Mouse (Mus musculus) hindbrain, embryonic 15.5 days (tissue): ENCODE results near the gene Sh3d19. TPM values are rescaled to one million over a fixed set of nuclear protein-coding genes. Genes with fewer than 3 reads are reported as not detected.
A peak's percentile ranks its signal among the peaks of the same experiment; 100 is the strongest.
"Not testable (repeated sequence)": the region's sequence is repeated elsewhere in the genome, so short reads cannot be mapped to it uniquely, and the experiment has no call there.

Experiments used
- ATAC-seq: fragments of 200-750 bp; cut with Nextera tagmentation; 2 replicates; pipeline ENCODE4 v1.8.0; 2017; ENCODE audit warnings: low read depth, moderate number of reproducible peaks, moderate TSS enrichment; ENCODE audit not compliant: low FRiP score
- H3K27ac ChIP-seq: fragments of 300-500 bp; sonication (generic); replicated peaks from 2 replicates; pipeline ENCODE4 v1.5.1; 2015; ENCODE audit warnings: mild to moderate bottlenecking, inconsistent platforms
- H3K27me3 ChIP-seq: fragments of 300-500 bp; sonication (generic); 2 replicates; pipeline ENCODE4 v1.6.1; 2015; ENCODE audit warnings: control low read depth, inconsistent platforms
- H3K36me3 ChIP-seq: fragments of 300-500 bp; sonication (generic); 2 replicates; pipeline ENCODE4 v1.6.1; 2015; ENCODE audit warnings: control low read depth, inconsistent platforms
- H3K4me1 ChIP-seq: fragments of 300-500 bp; sonication (generic); replicated peaks from 2 replicates; pipeline ENCODE4 v1.6.1; 2015; ENCODE audit warnings: control low read depth, inconsistent platforms
- H3K4me2 ChIP-seq: fragments of 300-500 bp; sonication (generic); 2 replicates; pipeline ENCODE4 v1.6.1; 2015; ENCODE audit warnings: moderate library complexity, mild to moderate bottlenecking, inconsistent platforms
- H3K4me3 ChIP-seq: fragments of 300-500 bp; sonication (generic); 2 replicates; pipeline ENCODE4 v1.5.1; 2015; ENCODE audit warnings: mild to moderate bottlenecking, inconsistent platforms
- H3K9ac ChIP-seq: fragments of 300-500 bp; sonication (generic); 2 replicates; pipeline ENCODE4 v1.6.1; 2015; ENCODE audit warnings: inconsistent platforms
- H3K9me3 ChIP-seq: fragments of 300-500 bp; sonication (generic); 2 replicates; pipeline ENCODE4 v1.6.1; 2016; ENCODE audit warnings: control low read depth, inconsistent platforms
- WGBS: fragments of 180-500 bp; shearing (Covaris S2); methylation state at CpG from one replicate; pipeline ENCODE4 v1.1.7; 2015; 5-methylcytosine and 5-hydroxymethylcytosine counted together
- polyA plus RNA-seq: library from polyadenylated mRNA; unstranded; fragments of >200 nt; fragmentation: Nextera tagmentation; extraction: Ambion mirVana; gene quantifications from 2 replicates; pipeline ENCODE4 v1.2.1, GENCODE M21; 2015

The Sh3d19 gene
- polyA plus RNA-seq, 1 experiment from 2014 or later: 18.1 TPM

DNA sequence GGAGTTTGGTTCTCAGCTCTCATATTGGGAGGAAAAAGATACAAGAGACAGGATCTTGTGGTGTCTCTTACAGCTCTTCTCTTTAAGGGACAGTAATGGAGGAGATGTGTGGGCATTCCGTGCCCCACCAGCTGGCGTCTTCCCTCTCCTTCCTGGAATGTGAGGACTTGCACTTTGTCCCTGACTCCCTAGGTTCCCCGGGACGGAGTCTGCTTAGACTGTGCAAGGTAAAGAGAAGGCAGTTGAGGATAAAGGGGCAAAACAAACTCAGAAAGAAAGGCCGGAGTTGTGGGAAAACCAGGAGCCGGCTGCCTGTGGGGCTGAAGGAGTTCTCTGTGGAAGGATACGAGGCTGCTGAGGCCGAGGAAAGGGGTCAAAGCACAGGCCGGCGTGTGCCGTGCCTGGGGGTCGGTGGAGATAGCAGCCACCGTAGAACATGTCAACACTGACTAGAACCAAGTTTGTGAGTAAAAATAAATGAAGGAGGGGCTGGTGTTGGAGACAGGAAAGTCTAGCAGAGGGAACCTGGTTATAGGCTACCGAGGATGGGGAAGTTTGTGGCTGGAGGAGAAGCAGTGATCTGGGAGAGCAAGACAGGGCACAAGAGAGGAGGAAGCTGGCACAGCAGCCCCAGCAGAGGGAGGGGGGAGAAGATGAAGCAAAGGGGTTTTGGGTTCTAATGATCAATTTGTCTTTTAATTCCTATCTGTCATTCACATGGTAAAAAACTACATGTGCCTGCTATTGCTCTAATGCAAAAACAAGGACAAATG is 105.8 kb downstream of the Sh3d19 start:
- no peaks in the 10 kb centered on the region for H3K27me3 ChIP-seq
- no peaks in the 10 kb centered on the region for H3K9me3 ChIP-seq
- peaks cover 2% of the 10 kb centered on the region; the same call in 1 of the 2 replicates for H3K4me1 ChIP-seq
- H3K27ac ChIP-seq: no peak overlapping the region
- H3K4me3 ChIP-seq: no peak overlapping the region
- H3K36me3 ChIP-seq: no peaks in the 10 kb centered on the region
- H3K9ac ChIP-seq: no peak overlapping the region
- WGBS: 92% methylated on average over 14 of the region's 14 CpGs
- ATAC-seq: no peak
- H3K4me2 ChIP-seq: no peak overlapping the region

DNA sequence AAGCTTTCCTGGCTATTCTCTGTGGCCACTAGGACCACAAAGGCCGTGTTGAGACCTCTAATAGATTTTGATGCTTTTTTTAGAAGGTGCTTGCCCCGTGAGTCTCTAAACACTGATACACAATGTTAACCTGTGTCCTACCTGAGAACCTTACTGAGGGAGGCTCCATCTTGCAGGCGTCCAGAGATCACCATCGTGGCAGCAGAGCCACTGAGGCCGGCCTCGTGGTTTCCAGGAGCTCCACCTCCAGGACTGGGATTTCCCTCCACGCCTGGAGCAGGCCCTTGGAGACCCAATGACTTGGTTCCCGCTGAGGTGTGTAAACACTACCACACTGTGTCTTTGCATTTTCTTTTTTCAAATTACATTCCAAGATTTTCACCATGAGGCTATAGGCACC is 112.1 kb downstream of the Sh3d19 start:
- H3K4me3 ChIP-seq: no peak overlapping the region
- H3K4me1 ChIP-seq: 0 out of 2 replicates have a peak, but pooled peaks cover 1% of the 10 kb centered on the region
- H3K27ac ChIP-seq: no peak overlapping the region
- no peak overlapping the region for H3K9ac ChIP-seq
- H3K9me3 ChIP-seq: no peaks in the 10 kb centered on the region
- no peaks in the 10 kb centered on the region for H3K36me3 ChIP-seq
- no peak overlapping the region for H3K4me2 ChIP-seq
- no peak for ATAC-seq
- no peaks in the 10 kb centered on the region for H3K27me3 ChIP-seq
- 94% methylated on average over 8 of the region's 8 CpGs for WGBS

DNA sequence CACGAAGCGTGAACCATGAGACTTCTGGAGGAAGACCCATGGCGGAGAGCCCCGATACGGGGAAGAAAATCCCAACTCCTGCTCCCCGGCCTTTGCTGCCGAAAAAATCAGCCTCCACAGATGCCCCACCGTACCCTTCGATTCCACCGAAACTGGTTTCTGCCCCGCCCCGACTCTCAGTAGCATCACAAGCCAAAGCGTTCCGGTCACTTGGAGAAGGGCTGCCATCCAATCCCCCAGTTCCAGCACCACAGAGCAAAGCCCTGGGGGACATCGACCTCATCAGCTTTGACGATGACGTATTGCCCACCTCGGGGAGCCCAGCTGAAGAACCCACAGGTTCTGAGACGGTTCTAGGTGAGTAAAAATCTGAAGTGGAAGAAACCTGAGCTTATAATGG is 114.1 kb downstream of the Sh3d19 start:
- Histone ChIP-seq H3K27me3 (no peaks in the 10 kb centered on the region), H3K4me3 (no peak overlapping the region), H3K4me2 (no peak overlapping the region), H3K9me3 (no peaks in the 10 kb centered on the region), H3K4me1 (0 out of 2 replicates have a peak, but pooled peaks cover 3% of the 10 kb centered on the region), H3K27ac (no peak overlapping the region), H3K36me3 (no peaks in the 10 kb centered on the region), H3K9ac (no peak overlapping the region)
- ATAC-seq: no peak
- whole genome bisulfite sequencing: 92% methylated on average over 19 of the region's 19 CpGs

DNA sequence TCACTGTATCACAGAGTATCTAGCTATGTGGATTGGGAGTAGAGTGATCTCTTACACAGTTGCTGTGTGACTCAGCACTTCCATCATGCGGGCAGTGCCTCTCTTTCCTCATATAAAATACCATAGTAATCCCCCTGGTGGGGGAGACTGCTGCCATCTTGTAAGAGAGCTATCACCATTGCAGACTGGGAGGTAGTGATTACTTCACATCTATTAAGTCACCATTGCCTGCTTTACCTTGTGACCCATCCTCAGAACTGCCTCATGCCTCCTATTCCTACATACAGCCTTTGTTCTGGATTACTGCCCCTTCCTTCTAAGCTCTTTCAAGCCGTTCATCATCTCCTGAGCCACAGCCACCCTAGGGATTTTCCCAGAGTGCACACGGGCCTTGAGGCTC is 117.0 kb downstream of the Sh3d19 start:
- 59% methylated on average over 3 of the region's 3 CpGs for WGBS
- Histone ChIP-seq H3K27me3 (no peaks in the 10 kb centered on the region), H3K9ac (no peak overlapping the region), H3K27ac (no peak overlapping the region), H3K4me2 (no peak overlapping the region), H3K9me3 (no peaks in the 10 kb centered on the region), H3K4me3 (no peak overlapping the region), H3K36me3 (no peaks in the 10 kb centered on the region), H3K4me1 (peaks cover 9% of the 10 kb centered on the region; the same call in 1 of the 2 replicates)
- no peak for ATAC-seq

DNA sequence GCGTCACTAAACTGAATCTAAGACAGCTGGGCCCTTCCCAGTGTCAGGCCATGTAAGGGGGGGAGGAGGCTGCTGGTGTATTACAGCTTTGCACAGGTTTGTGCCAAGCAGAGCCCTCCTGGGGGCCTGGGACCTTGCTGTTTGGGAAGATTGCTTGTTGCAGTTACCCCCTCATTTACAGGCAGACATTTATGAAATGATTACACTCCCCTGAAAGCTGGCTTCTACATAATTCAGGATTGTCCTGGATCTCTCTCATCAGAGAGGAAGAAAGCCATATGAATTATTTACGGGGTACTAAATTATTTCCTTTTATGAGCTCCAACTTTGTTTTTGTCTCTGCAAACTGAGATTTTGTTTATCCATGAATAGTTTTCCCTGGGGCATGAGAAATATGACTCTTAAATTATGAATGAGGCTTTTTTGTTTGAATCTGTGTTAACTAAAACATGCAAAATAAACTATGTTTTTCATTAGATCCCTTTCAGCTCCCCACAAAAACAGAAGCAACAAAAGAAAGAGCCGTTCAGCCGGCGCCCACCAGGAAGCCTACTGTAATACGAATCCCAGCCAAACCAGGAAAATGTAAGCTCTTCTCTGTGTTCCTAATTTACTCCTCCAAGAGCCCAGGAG is 122.4 kb downstream of the Sh3d19 start:
- H3K9ac ChIP-seq: no peak overlapping the region

DNA sequence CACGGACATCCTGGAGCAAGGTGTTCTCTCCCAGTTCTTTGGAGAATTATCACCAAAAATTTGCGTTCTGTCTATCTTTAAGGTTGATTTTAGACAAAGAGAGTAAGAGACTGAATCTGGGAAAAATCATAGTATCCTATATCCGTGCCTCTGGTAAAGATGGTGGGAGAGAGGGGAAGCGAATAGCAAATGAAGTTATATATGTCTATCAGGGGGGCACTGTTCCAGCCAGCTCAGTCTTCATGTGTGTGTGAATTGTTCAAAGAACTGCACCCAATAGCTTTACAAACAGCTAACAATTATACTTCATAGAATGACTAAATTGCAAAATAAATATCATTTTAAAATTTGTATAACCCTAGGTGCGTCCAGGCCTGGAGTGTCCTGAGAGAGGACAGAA is 123.0 kb downstream of the Sh3d19 start:
- Histone ChIP-seq H3K9ac (no peak overlapping the region), H3K9me3 (no peaks in the 10 kb centered on the region), H3K27me3 (no peaks in the 10 kb centered on the region), H3K4me2 (no peak overlapping the region), H3K4me1 (peaks cover 15% of the 10 kb centered on the region), H3K27ac (peak overlapping the region; percentile 53), H3K36me3 (no peaks in the 10 kb centered on the region), H3K4me3 (no peak overlapping the region)
- ATAC-seq: no peak
- 58% methylated on average over 5 of the region's 5 CpGs for WGBS

More for the DNA sequence above, 122.4 kb downstream of the Sh3d19 start:
- Histone ChIP-seq H3K4me3 (no peak overlapping the region), H3K4me1 (peaks cover 15% of the 10 kb centered on the region), H3K36me3 (no peaks in the 10 kb centered on the region), H3K27ac (peak overlapping the region; percentile 62), H3K9me3 (no peaks in the 10 kb centered on the region), H3K27me3 (no peaks in the 10 kb centered on the region), H3K4me2 (no peak overlapping the region)
- 29% methylated on average over 6 of the region's 6 CpGs for WGBS
- peak; percentile 84 for ATAC-seq

DNA sequence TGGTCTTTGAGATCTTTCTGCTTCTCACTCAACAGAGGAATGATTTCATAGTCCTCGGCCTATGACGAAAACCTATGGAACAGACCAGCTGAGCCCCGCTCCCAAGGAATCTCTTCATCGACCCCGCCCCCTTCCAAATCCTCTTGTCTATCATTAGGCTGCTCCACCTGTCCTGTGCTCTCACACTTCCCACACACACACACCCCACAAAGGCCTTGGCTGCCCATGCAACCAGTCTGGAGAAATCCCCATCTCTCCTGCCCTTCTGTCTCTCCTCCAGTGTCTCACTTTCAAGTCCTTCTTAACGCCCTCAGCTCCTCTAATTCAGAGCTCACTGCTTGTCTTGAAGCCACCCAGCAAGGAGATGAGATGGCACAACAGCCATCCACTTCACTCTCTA is 131.0 kb downstream of the Sh3d19 start:
- Histone ChIP-seq H3K4me1 (no peaks in the 10 kb centered on the region), H3K27ac (no peak overlapping the region), H3K4me3 (no peak overlapping the region), H3K9ac (no peak overlapping the region), H3K9me3 (no peaks in the 10 kb centered on the region), H3K27me3 (no peaks in the 10 kb centered on the region), H3K36me3 (no peaks in the 10 kb centered on the region), H3K4me2 (no peak overlapping the region)
- ATAC-seq: no peak
- WGBS: 86% methylated on average over 6 of the region's 6 CpGs

DNA sequence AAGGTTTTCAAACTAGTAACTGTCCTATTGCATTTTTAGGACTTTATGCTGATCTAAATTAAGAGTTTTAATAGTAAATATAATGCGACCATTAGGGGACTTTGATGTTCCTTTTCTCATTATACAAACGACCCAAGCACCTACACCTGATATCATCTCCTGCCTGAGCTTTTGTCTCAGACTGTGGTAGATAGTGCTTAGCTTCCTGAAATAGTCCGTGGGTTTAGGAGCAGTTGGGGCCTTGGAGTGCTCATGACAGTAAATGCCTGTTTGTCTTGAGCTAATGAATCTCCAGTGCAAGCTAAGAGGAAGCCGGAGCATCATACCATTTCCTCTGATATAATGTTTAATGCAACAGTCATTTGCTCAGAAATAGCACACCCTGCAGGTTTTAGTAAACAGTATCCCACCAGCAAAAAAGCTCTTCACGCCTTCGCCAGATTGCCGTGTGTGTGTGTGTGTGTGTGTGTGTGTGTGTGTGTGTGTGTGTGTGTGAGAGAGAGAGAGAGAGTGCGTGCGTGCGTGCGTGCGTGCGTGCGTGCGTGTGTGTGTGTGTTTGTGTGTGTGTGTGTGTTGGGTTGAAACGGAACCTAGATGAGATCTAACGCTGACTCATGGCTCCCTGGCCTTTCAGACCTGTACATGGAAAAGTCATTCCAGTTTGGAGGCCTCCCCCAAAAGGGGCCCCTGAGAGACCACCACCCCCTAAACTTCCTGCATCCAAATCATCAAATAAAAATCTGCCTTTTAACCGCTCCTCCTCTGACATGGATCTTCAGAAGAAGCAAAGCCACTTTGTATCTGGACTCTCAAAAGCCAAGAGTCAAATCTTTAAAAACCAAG is 132.8 kb downstream of the Sh3d19 start:
- H3K36me3 ChIP-seq: no peaks in the 10 kb centered on the region
- H3K9me3 ChIP-seq: no peaks in the 10 kb centered on the region
- WGBS: 84% methylated on average over 18 of the region's 18 CpGs
- H3K27me3 ChIP-seq: no peaks in the 10 kb centered on the region
- H3K4me1 ChIP-seq: no peaks in the 10 kb centered on the region
- H3K4me3 ChIP-seq: no peak overlapping the region
- no peak overlapping the region for H3K27ac ChIP-seq
- H3K9ac ChIP-seq: no peak overlapping the region
- no peak overlapping the region for H3K4me2 ChIP-seq
- no peak for ATAC-seq

DNA sequence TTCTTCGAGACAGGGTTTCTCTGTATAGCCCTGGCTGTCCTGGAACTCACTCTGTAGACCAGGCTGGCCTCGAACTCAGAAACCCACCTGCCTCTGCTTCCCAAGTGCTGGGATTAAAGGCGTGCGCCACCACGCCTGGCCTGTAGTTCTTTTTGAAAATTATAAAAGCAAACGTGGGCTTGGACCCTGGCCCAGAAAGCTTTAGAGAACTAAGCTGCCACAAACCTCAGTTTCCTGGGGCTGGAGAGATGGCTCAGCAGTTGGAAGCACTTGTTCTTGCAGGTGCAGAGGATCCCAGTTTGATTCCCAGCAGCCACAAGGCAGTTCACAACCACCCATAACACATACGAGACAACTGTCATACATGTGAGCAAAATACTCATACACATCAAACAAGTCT is 133.5 kb downstream of the Sh3d19 start:
- not testable (repeated sequence) for ATAC-seq, H3K9me3 ChIP-seq, H3K4me1 ChIP-seq, H3K4me3 ChIP-seq, H3K36me3 ChIP-seq, H3K9ac ChIP-seq, H3K27me3 ChIP-seq, H3K27ac ChIP-seq, H3K4me2 ChIP-seq
- 90% methylated on average over 7 of the region's 7 CpGs for WGBS

DNA sequence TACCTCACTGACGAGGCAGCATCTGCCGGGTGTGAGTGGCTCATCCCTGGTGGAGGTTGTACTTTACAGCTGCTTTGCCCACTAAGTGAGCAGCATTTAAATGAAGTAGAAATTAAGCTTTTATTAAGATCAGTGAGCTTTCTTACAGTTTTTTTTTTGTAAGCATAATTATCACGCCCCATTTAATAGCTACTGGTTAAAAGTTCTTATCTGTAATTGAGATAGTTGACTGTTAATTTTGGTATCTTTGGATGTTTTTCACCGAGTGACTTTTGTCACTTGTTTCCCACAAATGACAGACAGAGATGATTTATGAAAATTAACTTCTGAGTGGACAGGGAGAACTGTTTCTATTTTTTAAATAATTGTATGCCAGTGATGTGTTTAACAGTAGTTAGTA is 134.0 kb downstream of the Sh3d19 start:
- H3K9me3 ChIP-seq: no peaks in the 10 kb centered on the region
- no peaks in the 10 kb centered on the region for H3K36me3 ChIP-seq
- no peak overlapping the region for H3K9ac ChIP-seq
- H3K27ac ChIP-seq: no peak overlapping the region
- H3K4me2 ChIP-seq: no peak overlapping the region
- no peaks in the 10 kb centered on the region for H3K27me3 ChIP-seq
- ATAC-seq: no peak
- WGBS: 80% methylated on average over 4 of the region's 4 CpGs
- H3K4me3 ChIP-seq: no peak overlapping the region
- H3K4me1 ChIP-seq: no peaks in the 10 kb centered on the region

DNA sequence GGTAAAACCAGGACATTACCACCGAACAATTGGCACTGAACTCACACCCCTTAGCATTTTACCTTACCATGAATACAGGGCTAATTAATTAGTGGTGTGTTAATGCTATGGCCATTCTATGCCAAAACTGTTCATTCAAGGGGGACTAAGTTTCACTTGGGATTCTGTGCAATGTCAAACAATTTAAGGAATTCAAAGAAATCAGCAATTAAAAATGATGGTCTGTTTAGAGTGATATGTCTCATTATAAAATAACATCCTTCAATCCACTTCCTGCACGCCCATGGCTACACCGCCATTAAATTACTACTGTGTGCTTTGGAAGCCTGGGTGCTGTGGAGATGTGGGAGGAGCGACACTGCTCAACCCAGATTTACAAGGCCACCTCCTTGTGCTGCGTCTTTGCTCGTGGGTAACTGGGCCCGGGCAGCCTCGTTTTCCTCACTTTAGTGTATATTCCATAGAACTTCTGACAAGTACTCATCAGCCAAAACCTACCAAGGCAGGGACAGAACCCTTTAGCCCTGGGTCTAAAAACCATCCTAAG is 135.2 kb downstream of the Sh3d19 start:
- WGBS: 93% methylated on average over 8 of the region's 8 CpGs
- Histone ChIP-seq H3K9me3 (no peaks in the 10 kb centered on the region), H3K9ac (no peak overlapping the region), H3K36me3 (no peaks in the 10 kb centered on the region), H3K4me3 (no peak overlapping the region), H3K4me2 (no peak overlapping the region), H3K27me3 (no peaks in the 10 kb centered on the region), H3K4me1 (no peaks in the 10 kb centered on the region), H3K27ac (no peak overlapping the region)
- ATAC-seq: no peak
